Comparison of ENCODE assay signal across 8 mouse cellular contexts in the genomic region with DNA sequence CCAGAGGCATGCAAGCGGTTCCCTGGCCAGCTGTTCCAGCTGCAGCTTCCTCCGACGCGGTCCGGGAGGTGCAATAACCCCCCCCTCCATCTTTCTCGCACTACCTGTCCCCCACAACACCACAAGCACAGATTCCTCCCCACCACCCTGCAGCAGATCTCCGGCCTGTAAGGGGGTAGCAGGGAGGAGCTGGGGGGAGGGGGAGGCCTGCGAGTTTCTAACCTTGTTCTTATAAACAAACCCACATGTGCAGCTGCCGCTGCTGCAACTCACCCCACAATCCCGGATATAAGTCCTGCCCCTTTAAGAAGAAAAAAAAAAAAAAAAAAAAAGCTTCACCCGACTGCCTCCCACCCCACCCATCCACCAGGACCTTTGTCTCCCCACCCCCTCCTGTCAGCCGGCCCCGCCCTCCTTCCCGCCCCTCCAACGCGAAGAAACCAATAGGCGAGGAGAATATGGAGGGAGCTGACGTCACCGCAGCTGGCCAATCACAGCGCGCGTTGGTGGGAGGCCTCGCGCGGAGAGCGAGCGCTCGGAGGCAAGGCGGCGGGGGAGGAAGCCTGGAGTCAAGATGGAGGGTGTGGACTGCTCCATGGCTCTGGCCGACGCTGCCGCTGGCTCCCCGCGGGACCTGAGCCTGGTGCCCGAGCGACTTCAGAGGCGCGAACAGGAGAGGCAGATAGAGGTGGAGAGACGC. TPM values are rescaled to one million over a fixed set of nuclear protein-coding genes. Genes with fewer than 3 reads are reported as not detected.
DNase-seq lines count a peak whose midpoint lies in the region; ATAC-seq and TF ChIP-seq lines count a peak whose summit lies in the region.

Gene Tbcc, plus strand, starts transcription at position 569 of the 700 bp plus-strand sequence.

- H3K9me3 ChIP-seq in heart, embryonic 12.5 days (replicated peaks) = no peaks in the 10 kb centered on the region
- H3K9me3 ChIP-seq in kidney, postnatal 0 days (replicated peaks; ENCODE audit: low read length) = no peaks in the 10 kb centered on the region
- no peaks in the 10 kb centered on the region for H3K9me3 ChIP-seq in liver, embryonic 11.5 days (ENCODE audit: control insufficient read depth, low read length)
- H3K9me3 ChIP-seq in stomach, embryonic 14.5 days (ENCODE audit: control insufficient read depth, low read depth, low read length) = no peaks in the 10 kb centered on the region

- peaks cover 35% of the 10 kb centered on the region for H3K4me1 ChIP-seq in heart, embryonic 12.5 days (replicated peaks)
- peaks cover 23% of the 10 kb centered on the region; the same call in 1 of the 2 replicates for H3K4me1 ChIP-seq in kidney, postnatal 0 days (replicated peaks; ENCODE audit: insufficient read depth, low read length)
- H3K4me1 ChIP-seq in liver, embryonic 11.5 days (replicated peaks; ENCODE audit: control insufficient read depth, insufficient read depth, low read length) = peaks cover 35% of the 10 kb centered on the region
- peaks cover 21% of the 10 kb centered on the region for H3K4me1 ChIP-seq in stomach, embryonic 14.5 days (ENCODE audit: control insufficient read depth, insufficient read depth, low read length)

- peak within 1 kb of the TSS; percentile 88 for H3K27ac ChIP-seq in heart, embryonic 12.5 days (ENCODE audit: poor library complexity, severe bottlenecking)
- peak within 1 kb of the TSS; percentile 94 for H3K27ac ChIP-seq in kidney, postnatal 0 days
- peak within 1 kb of the TSS; percentile 93 for H3K27ac ChIP-seq in liver, embryonic 11.5 days (ENCODE audit: low read depth, low read length)
- H3K27ac ChIP-seq in stomach, embryonic 14.5 days (ENCODE audit: low read length) = peak within 1 kb of the TSS; percentile 99

- DNase-seq in CD4-positive helper T cell, adult 2 months (ENCODE audit: low read depth, low spot score) = peak; percentile 99
- DNase-seq in brain, embryonic 18.5 days (ENCODE audit: low read depth, low spot score) = peak; percentile 96
- DNase-seq in kidney, postnatal 0 days (ENCODE audit: low spot score) = peak; percentile 98
- peak; percentile 94 for DNase-seq in liver, embryonic 11.5 days (ENCODE audit: low spot score)
- peak; percentile 98 for DNase-seq in naive thymus-derived CD4-positive, alpha-beta T cell, adult 2 months (ENCODE audit: low read depth)

- no peak for TF ChIP-seq CTCF in kidney, postnatal 0 days (IDR thresholded peaks at IDR 0.05; ENCODE audit: low read depth)

- ATAC-seq in erythroid progenitor cell, adult 5-6 weeks (replicated peaks; ENCODE audit: low FRiP score, poor library complexity, severe bottlenecking) = peak; percentile 92
- peak; percentile 93 for ATAC-seq in heart, embryonic 12.5 days (ENCODE audit: insufficient number of reproducible peaks, low FRiP score)
- peak; percentile 85 for ATAC-seq in kidney, postnatal 0 days (replicated peaks; ENCODE audit: low FRiP score, low read depth)
- peak; percentile 87 for ATAC-seq in liver, embryonic 11.5 days (replicated peaks; ENCODE audit: low FRiP score)
- ATAC-seq in stomach, embryonic 14.5 days (ENCODE audit: insufficient number of reproducible peaks, insufficient read depth, low FRiP score, low read depth) = peak; percentile 91

- H3K36me3 ChIP-seq in heart, embryonic 12.5 days = peaks cover 10% of the 10 kb centered on the region
- no peaks in the 10 kb centered on the region for H3K36me3 ChIP-seq in kidney, postnatal 0 days (ENCODE audit: insufficient read depth, low read length)
- peaks cover 7% of the 10 kb centered on the region for H3K36me3 ChIP-seq in liver, embryonic 11.5 days (ENCODE audit: control insufficient read depth, insufficient read depth, low read length)
- no peaks in the 10 kb centered on the region; the same call in 1 of the 2 replicates for H3K36me3 ChIP-seq in stomach, embryonic 14.5 days (ENCODE audit: control insufficient read depth, insufficient read depth, low read length)

- WGBS in heart, embryonic 12.5 days = under 1% methylated on average over 40 of the region's 40 CpGs
- WGBS in kidney, postnatal 0 days = under 1% methylated on average over 40 of the region's 40 CpGs
- under 1% methylated on average over 40 of the region's 40 CpGs for WGBS in liver, embryonic 11.5 days
- WGBS in stomach, embryonic 14.5 days = under 1% methylated on average over 40 of the region's 40 CpGs

- H3K4me2 ChIP-seq in heart, embryonic 12.5 days = peak within 1 kb of the TSS; percentile 96
- peak within 1 kb of the TSS; percentile 94 for H3K4me2 ChIP-seq in kidney, postnatal 0 days (ENCODE audit: low read length)
- H3K4me2 ChIP-seq in liver, embryonic 11.5 days = peak within 1 kb of the TSS; percentile 99
- peak within 1 kb of the TSS; percentile 82 for H3K4me2 ChIP-seq in stomach, embryonic 14.5 days (replicated peaks; ENCODE audit: low read depth, low read length)

- H3K9ac ChIP-seq in heart, embryonic 12.5 days = peak within 1 kb of the TSS; percentile 91
- peak within 1 kb of the TSS; percentile 91 for H3K9ac ChIP-seq in kidney, postnatal 0 days (ENCODE audit: low read depth, low read length)
- peak within 1 kb of the TSS; percentile 91 for H3K9ac ChIP-seq in liver, embryonic 11.5 days (ENCODE audit: low read depth, low read length)
- H3K9ac ChIP-seq in stomach, embryonic 14.5 days (replicated peaks; ENCODE audit: low read depth, low read length) = peak within 1 kb of the TSS; percentile 71

- H3K4me3 ChIP-seq in heart, embryonic 12.5 days = peak within 1 kb of the TSS; percentile 79
- peak within 1 kb of the TSS; percentile 90 for H3K4me3 ChIP-seq in kidney, postnatal 0 days (replicated peaks; ENCODE audit: low read depth, low read length)
- peak within 1 kb of the TSS; percentile 94 for H3K4me3 ChIP-seq in liver, embryonic 11.5 days (ENCODE audit: low read depth, low read length)
- peak within 1 kb of the TSS; percentile 83 for H3K4me3 ChIP-seq in stomach, embryonic 14.5 days (ENCODE audit: low read depth, low read length)

- no peaks in the 10 kb centered on the region for H3K27me3 ChIP-seq in heart, embryonic 12.5 days (replicated peaks)
- H3K27me3 ChIP-seq in kidney, postnatal 0 days (ENCODE audit: insufficient read depth, low read length) = no peaks in the 10 kb centered on the region
- no peaks in the 10 kb centered on the region for H3K27me3 ChIP-seq in liver, embryonic 11.5 days (replicated peaks; ENCODE audit: control insufficient read depth, insufficient read depth, low read length)
- H3K27me3 ChIP-seq in stomach, embryonic 14.5 days (ENCODE audit: control insufficient read depth, insufficient read depth, low read length) = no peaks in the 10 kb centered on the region

RNA-seq across cellular contexts. Expression of gene Tbcc, which starts in this region (rescaled TPM):
- total RNA-seq in erythroid progenitor cell, adult 5-6 weeks (2015; ENCODE audit: low replicate concordance) = 3.2 and 7.5 TPM in 2 replicates
- total RNA-seq in erythroid progenitor cell, adult 5-6 weeks (2017; ENCODE audit: low replicate concordance) = 1.1 and 2.7 TPM in 2 replicates
- polyA plus RNA-seq in heart, embryonic 12.5 days (2016; fragmentation: Nextera tagmentation; extraction: Ambion mirVana) = 52.4 and 55.1 TPM in 2 replicates
- polyA plus RNA-seq in kidney, postnatal 0 days (2015; fragmentation: Nextera tagmentation; extraction: Ambion mirVana) = 58.2 and 71.4 TPM in 2 replicates
- polyA plus RNA-seq in liver, embryonic 11.5 days (2014; fragmentation: Nextera tagmentation; extraction: Ambion mirVana) = 43.5 and 43.7 TPM in 2 replicates
- polyA plus RNA-seq in stomach, embryonic 14.5 days (2014; fragmentation: Nextera tagmentation; extraction: Ambion mirVana) = 52.6 and 54.3 TPM in 2 replicates

Comparison
In these comparisons a context has a peak if more than half of its experiments do, and no peak if none do; other contexts are left out.
1. Peak in every context shown above with its lines: DNase-seq, ATAC-seq, H3K4me3 ChIP-seq and H3K27ac ChIP-seq.